Mouse (Mus musculus) lung, embryonic 16.5 days (tissue): Measurements from ENCODE around the gene Trio. TPM values are rescaled to one million over a fixed set of nuclear protein-coding genes. Genes with fewer than 3 reads are reported as not detected.
A peak's percentile ranks its signal among the peaks of the same experiment; 100 is the strongest.

Experiments
- ATAC-seq: fragments of 200-750 bp; cut with Nextera tagmentation; 2 replicates; pipeline ENCODE4 v1.8.0; 2017; ENCODE audit warnings: low read depth, mild to moderate bottlenecking, moderate library complexity
- H3K27ac ChIP-seq: fragments of 300-500 bp; sonication (generic); 2 replicates; pipeline ENCODE4 v1.5.1; 2014; ENCODE audit warnings: mild to moderate bottlenecking, control low read depth, low read length
- H3K27me3 ChIP-seq: fragments of 300-500 bp; sonication (generic); 2 replicates; pipeline ENCODE4 v1.6.1; 2014; ENCODE audit warnings: low read depth, low read length, mixed read lengths; ENCODE audit not compliant: control insufficient read depth, insufficient read depth
- H3K36me3 ChIP-seq: fragments of 300-500 bp; sonication (generic); 2 replicates; pipeline ENCODE4 v1.6.1; 2014; ENCODE audit warnings: low read length; ENCODE audit not compliant: control insufficient read depth, insufficient read depth
- H3K4me1 ChIP-seq: fragments of 300-500 bp; sonication (generic); replicated peaks from 2 replicates; pipeline ENCODE4 v1.6.1; 2014; ENCODE audit warnings: low read length, mixed read lengths; ENCODE audit not compliant: control insufficient read depth, insufficient read depth
- H3K4me2 ChIP-seq: fragments of 300-500 bp; sonication (generic); 2 replicates; pipeline ENCODE4 v1.6.1; 2014; ENCODE audit warnings: low read depth, low read length, control low read depth
- H3K4me3 ChIP-seq: fragments of 300-500 bp; sonication (generic); 2 replicates; pipeline ENCODE4 v1.5.1; 2014; ENCODE audit warnings: mild to moderate bottlenecking, low read length, control low read depth
- H3K9ac ChIP-seq: fragments of 300-500 bp; sonication (generic); 2 replicates; pipeline ENCODE4 v1.6.1; 2014; ENCODE audit warnings: low read length, control low read depth
- H3K9me3 ChIP-seq: fragments of 300-500 bp; sonication (generic); 2 replicates; pipeline ENCODE4 v1.6.1; 2016; ENCODE audit warnings: low read length; ENCODE audit not compliant: control insufficient read depth
- WGBS: fragments of 180-500 bp; shearing (Covaris S2); extraction: QIAGEN DNeasy Blood & Tissue Kit; methylation state at CpG from one replicate; pipeline ENCODE4 v1.1.7; 2014; 5-methylcytosine and 5-hydroxymethylcytosine counted together
- polyA plus RNA-seq: library from polyadenylated mRNA; unstranded; fragments of >200 nt; fragmentation: Nextera tagmentation; extraction: Ambion mirVana; gene quantifications from 2 replicates; pipeline ENCODE4 v1.2.1, GENCODE M21; 2015

Gene Trio
- polyA plus RNA-seq, 1 experiment from 2014 or later = 16.4 TPM

- no peaks in the 10 kb centered on the region for H3K9me3 ChIP-seq
- H3K36me3 ChIP-seq = peaks cover 13% of the 10 kb centered on the region
- H3K4me2 ChIP-seq = no peak overlapping the region
- peak overlapping the region; percentile 25; the same call in 1 of the 2 replicates for H3K9ac ChIP-seq
- no peak for ATAC-seq
- H3K4me1 ChIP-seq = peaks cover 42% of the 10 kb centered on the region
- peak overlapping the region; percentile 77 for H3K27ac ChIP-seq
- 59% methylated on average over 12 of the region's 12 CpGs for WGBS
- no peak overlapping the region for H3K4me3 ChIP-seq
- H3K27me3 ChIP-seq = no peaks in the 10 kb centered on the region
These were observed 214.7 kb downstream of the Trio start for GRCm38 (mm10) chr15:27810793-27811488.

DNA sequence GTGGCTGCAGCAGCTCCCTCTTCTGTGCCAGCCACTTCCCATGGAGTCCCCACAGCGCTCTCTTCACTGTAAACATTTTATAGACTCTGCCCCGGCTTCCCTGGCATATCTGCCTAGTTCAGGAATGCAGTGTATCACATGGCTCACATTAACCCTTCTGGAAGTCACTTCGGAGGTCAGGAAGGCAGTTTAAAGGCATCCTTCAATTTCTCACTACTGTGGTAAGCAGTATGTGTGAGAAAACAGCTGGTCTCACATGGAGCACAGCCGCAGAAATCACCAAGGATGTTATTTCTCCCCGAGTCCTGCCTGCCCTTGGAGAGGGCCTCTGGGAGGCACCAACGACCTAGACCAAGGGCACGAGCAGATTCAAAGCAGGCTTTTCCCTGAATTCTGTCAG is 215.4 kb downstream of the Trio start:
- Histone ChIP-seq H3K4me3 (no peak overlapping the region), H3K36me3 (peaks cover 14% of the 10 kb centered on the region), H3K9me3 (no peaks in the 10 kb centered on the region), H3K4me2 (no peak overlapping the region), H3K9ac (no peak overlapping the region), H3K27ac (peak overlapping the region; percentile 77), H3K4me1 (peaks cover 49% of the 10 kb centered on the region), H3K27me3 (no peaks in the 10 kb centered on the region)
- WGBS = 20% methylated on average over 7 of the region's 7 CpGs
- ATAC-seq = peak; percentile 22

DNA sequence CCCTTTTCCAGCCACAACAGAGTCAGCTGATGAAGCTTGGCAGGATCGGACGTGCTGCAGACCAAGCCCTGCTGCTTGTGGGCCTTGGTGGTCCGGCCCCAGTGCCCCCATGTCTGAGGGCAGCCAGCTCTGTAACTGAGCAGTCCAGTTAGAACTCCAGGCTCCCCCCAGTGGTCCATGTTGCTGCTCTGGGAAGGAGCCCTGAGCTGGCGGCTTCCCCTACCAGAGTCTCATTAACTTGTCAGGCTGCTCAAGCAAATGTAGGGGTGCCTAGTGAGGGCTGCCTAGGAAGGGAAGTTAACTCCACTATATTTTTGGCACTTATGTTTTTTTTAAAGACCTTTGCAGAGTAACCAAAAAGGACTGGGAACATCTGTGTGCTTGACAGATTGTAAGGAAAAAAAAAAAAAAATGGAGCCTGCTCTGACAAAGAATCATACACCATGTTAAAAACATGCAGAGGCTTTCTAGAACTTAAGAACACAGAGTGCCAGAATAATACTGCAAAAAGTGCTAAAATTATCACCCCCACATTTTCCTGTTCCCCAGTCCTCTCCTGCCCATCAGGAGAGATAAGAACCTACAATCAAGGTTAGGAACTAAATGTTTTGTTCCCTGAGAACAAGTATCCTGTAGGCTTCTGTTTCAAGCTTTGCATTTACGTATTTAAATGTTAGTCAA is 216.9 kb downstream of the Trio start:
- no peak overlapping the region for H3K9ac ChIP-seq
- ATAC-seq = peak; percentile 84
- no peak overlapping the region for H3K4me3 ChIP-seq
- peaks cover 54% of the 10 kb centered on the region for H3K4me1 ChIP-seq
- H3K4me2 ChIP-seq = no peak overlapping the region
- H3K36me3 ChIP-seq = peaks cover 17% of the 10 kb centered on the region
- no peaks in the 10 kb centered on the region for H3K9me3 ChIP-seq
- 31% methylated on average over 5 of the region's 5 CpGs for WGBS
- H3K27ac ChIP-seq = peak overlapping the region; percentile 57
- no peaks in the 10 kb centered on the region for H3K27me3 ChIP-seq

DNA sequence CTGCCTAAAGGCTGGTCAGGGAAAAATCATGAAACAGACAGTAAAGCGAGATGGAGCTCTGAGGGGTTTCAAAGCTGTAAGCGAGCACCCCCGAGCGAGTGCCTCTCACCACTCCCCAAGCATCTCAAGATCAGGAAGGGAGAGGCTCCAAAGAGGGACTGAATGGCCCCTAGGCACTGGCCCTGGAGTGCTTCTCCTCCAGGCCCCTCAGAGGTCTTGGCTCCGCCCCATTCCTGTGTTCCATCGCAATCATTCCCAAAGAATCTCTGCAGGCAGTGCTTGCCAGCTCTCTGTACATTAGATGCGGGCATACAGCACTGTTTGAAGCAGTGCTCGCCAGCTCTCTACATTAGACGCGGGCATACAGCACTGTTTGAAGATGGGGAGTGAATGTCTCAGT is 219.4 kb downstream of the Trio start:
- 27% methylated on average over 10 of the region's 10 CpGs for WGBS
- peaks cover 60% of the 10 kb centered on the region for H3K4me1 ChIP-seq
- H3K36me3 ChIP-seq = peaks cover 6% of the 10 kb centered on the region
- H3K4me2 ChIP-seq = 0 out of 2 replicates have a peak overlapping the region, but pooled peaks have one; percentile 2
- H3K9ac ChIP-seq = no peak overlapping the region
- peak; percentile 73 for ATAC-seq
- peak overlapping the region; percentile 77 for H3K27ac ChIP-seq
- H3K27me3 ChIP-seq = no peaks in the 10 kb centered on the region
- H3K4me3 ChIP-seq = no peak overlapping the region
- no peaks in the 10 kb centered on the region for H3K9me3 ChIP-seq

DNA sequence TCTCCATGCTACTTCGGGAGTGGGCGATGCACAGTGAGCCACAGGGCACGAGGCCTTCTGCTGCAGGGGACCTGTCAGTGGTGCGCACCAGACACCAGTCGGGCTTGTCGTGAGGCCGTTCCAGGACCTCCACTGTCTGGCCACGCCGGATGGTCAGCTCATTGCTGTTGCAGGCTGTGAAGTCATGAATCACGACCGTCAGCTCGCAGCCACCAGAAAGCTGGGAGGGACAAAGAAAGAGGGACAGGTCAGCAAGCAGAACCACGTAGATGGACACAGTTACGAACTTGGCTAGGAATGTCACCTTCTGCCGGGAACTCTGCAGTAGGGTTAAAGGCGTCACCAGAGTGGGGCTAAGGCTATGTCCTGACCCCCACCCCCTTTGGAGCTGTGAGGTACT is 220.0 kb downstream of the Trio start:
- WGBS = 68% methylated on average over 16 of the region's 16 CpGs
- Histone ChIP-seq H3K36me3 (peaks cover 6% of the 10 kb centered on the region), H3K27ac (peak overlapping the region; percentile 77), H3K4me2 (0 out of 2 replicates have a peak overlapping the region, but pooled peaks have one; percentile 2), H3K4me1 (peaks cover 55% of the 10 kb centered on the region), H3K9me3 (no peaks in the 10 kb centered on the region), H3K4me3 (no peak overlapping the region), H3K27me3 (no peaks in the 10 kb centered on the region), H3K9ac (no peak overlapping the region)
- no peak for ATAC-seq

DNA sequence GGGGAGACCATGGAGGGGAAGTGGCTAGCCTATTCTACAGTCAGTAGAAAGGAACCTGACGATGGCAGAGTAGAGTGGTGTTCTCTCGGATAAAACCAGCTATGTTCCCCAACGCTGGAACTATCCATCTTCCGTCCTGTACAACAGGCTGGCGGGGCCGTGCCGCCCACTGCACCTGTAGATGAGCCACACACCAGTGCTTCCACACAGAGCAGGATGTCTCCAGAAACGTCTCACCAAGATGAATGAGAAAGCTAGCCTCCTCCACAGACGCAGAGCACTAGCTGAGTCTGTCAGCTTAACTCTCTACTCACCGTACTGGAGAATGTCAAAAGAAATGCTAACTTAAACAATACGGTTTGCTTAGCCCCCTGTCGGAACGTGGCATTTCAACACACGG is 221.2 kb downstream of the Trio start:
- peaks cover 11% of the 10 kb centered on the region for H3K36me3 ChIP-seq
- H3K4me1 ChIP-seq = peaks cover 46% of the 10 kb centered on the region
- H3K27ac ChIP-seq = no peak overlapping the region; the same call in 1 of the 2 replicates
- ATAC-seq = no peak
- no peaks in the 10 kb centered on the region for H3K9me3 ChIP-seq
- 75% methylated on average over 14 of the region's 14 CpGs for WGBS
- H3K4me2 ChIP-seq = no peak overlapping the region
- no peak overlapping the region for H3K4me3 ChIP-seq
- H3K9ac ChIP-seq = no peak overlapping the region
- H3K27me3 ChIP-seq = no peaks in the 10 kb centered on the region

DNA sequence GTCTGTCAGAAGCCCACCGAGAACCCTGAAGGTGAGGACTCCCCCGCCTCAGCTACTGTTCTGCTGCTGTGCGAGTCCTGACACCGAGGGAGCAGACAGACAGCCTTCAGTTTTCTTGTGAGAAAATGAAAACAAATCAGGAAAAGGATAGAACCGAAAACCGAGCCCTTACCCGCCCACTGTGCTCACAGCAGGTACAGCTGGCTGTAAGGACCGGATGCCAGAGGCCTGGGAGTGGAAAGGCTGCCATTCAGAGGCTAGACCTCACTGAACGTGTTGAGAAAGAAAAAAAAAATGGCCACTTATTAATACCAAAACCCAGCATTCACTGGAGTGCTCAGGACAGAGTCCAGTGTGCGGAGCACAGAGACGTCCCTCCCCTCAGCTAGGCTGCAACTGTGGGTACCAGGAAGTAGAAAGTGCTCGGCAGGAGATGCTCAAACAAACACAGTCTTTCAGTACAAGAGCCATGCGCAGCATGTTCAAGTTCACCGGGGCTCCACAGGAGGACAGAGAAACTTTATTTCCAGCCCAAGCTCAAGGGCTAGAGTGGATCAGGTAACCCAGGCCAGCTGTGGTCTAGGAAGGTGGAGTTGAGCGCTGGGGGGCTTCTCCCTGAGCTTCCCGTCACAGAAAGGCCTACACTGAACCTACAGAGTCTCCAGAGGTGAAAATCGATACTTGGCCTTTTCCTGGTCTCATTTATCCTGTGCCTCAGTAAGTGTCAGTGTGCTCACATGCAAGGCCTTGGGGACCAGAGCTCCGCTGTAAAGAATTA is 221.9 kb downstream of the Trio start:
- Histone ChIP-seq H3K9ac (no peak overlapping the region), H3K4me3 (no peak overlapping the region), H3K4me1 (peaks cover 39% of the 10 kb centered on the region), H3K36me3 (peaks cover 11% of the 10 kb centered on the region), H3K27me3 (no peaks in the 10 kb centered on the region), H3K27ac (peak overlapping the region; percentile 27), H3K9me3 (no peaks in the 10 kb centered on the region), H3K4me2 (no peak overlapping the region)
- 69% methylated on average over 18 of the region's 18 CpGs for WGBS
- ATAC-seq = no peak

DNA sequence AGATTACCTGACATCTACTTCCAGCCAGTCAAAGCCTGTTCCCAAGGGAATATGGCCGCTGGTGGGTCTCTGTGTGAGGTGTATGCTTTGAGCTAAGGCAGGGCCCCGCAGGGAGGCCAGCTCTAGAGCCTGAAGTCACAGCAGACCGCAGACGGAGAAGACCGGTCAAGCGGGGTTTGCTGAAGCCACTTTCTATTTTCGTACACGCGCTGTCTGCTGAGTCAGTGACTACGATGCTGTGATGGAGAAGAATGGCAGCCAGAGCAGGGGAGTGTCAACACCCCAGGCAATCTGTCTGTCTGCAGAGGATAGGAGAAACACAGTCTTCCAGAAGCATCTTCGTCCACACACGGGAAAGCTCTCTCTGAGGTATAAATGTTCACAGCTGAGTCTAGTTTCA is 223.4 kb downstream of the Trio start:
- no peak overlapping the region for H3K4me2 ChIP-seq
- H3K27me3 ChIP-seq = no peaks in the 10 kb centered on the region
- H3K36me3 ChIP-seq = peaks cover 11% of the 10 kb centered on the region
- WGBS = 64% methylated on average over 12 of the region's 12 CpGs
- no peak for ATAC-seq
- no peaks in the 10 kb centered on the region for H3K9me3 ChIP-seq
- no peak overlapping the region for H3K27ac ChIP-seq
- H3K9ac ChIP-seq = no peak overlapping the region
- H3K4me3 ChIP-seq = no peak overlapping the region
- peaks cover 37% of the 10 kb centered on the region for H3K4me1 ChIP-seq

DNA sequence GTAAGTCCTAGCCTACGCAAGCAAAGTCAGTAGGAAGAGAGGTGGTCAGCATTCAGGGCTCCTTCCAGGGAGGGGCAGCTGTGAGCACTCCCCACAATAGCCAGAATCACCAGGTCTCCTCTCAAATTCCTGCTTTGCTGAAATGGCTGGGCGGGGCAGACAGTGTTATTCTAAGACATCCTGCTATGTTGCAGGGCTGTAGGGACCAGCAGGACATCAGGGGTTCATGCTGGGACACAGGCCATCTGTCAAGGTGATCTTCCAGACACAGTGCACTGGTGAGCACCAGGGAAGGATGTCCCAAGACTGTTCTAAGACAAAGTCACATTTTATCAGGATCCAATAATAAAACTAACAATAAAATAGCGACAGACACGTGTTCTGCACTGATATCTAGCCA is 224.5 kb downstream of the Trio start:
- Histone ChIP-seq H3K9me3 (no peaks in the 10 kb centered on the region), H3K4me2 (no peak overlapping the region), H3K4me3 (no peak overlapping the region), H3K27ac (no peak overlapping the region), H3K4me1 (peaks cover 37% of the 10 kb centered on the region), H3K36me3 (peaks cover 11% of the 10 kb centered on the region), H3K9ac (no peak overlapping the region), H3K27me3 (no peaks in the 10 kb centered on the region)
- no peak for ATAC-seq
- 64% methylated on average over 4 of the region's 4 CpGs for WGBS
